Mouse (Mus musculus): ENCODE measurements at regions not wholly inside any gene's neighbourhood (a gene's known extent, or its start where the extent isn't known, plus 50 kb on each side); places are given as distances from the start of the nearest gene placed in this dataset.

DNA sequence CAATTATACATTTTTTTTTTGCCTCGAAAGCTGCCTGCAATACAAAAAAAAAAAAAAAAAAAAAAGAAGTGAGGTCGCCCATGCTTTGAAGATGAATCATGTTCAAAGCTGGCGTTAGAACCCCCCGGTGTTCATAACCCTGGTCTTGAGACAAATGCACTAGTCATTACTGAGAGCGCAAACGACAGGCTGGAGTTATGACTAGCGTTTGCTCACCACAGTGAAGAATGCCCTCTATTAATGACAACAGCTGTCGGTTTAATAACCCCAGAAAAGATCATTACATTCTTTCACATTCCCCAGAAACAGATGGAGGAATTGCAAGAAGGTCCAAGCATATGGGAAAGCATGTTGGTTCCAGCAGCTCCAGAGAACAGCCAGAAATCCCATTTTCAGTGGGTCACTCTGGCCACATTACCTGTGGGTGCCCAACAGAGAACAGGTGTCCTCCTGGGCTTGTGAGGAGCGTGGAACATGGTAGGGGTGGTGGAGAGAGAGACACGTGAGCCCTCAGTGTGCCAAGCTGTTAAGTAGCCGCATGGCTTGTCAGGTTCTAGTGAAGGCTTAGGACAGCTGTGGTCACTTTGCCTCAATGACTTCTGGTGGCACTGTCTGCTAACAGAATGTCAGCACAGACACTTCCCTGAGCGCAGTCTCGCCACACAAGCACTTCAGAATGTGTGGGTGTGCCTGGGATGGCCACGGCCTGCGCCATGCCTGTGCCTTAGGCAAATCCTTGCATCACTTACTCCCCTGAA is 60.4 kb downstream of the Aipl1 start:
- DNase-seq (ENCODE audit: low spot score), result no peak

DNA sequence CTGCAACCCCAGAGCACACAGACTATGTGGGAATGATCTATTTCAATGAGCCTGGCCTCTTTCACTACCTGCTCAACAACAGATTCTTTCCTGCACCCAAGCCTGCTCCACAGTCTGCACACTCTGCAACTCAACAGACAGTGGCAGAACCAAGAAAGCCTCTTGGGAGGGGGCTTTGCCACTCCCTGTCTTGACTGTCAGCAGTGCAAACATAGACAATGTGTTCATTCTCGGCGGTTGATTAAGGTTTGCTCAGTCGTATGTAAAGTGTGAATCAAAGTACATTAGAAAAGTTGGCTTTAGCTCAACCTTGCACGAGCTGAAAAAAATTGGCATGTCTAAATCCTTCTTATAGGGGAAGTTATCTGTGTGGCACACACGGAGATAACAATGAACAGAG is 66.0 kb downstream of the Aipl1 start:
- DNase-seq (ENCODE audit: low spot score), result no peak

DNA sequence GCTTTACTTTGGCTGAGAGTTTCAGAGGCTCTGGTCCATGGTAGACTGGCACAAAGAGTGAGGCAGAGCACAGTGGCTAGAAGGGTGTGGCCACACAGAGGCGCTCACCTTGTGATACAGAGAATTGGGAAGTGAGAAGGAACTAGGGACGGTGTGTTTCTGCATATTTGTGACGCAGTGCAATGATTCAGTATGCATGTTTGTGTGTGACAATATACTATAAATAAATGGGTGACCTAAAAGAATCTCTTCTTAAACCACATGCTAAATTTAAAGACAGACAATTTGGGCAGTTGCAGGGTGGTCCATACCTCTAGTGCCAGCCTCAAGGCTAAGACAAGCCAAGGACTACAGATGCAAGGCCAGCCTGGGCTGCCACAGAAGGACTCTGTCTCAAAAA is 75.0 kb downstream of the Aipl1 start:
- no peak for DNase-seq (ENCODE audit: low spot score)

DNA sequence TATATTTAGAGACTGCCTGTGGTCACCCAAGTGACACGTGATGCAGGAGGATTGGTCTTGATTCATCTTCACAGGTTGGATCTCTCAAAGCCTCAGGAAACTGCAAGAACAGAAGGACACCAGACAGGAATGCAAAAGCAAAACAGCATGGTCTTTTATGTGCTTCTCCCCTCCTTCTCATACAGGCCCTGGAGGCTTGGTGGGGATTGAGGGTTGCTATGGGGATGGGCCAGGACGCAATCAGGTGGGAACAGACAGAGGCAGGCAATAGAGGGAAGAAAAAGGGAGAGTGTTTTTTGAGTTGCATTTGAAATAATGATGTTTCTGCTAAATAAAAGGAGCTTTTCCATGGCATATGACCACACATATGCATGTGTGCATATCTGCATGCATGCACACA is 84.8 kb downstream of the Aipl1 start:
- DNase-seq (ENCODE audit: low spot score), result no peak

DNA sequence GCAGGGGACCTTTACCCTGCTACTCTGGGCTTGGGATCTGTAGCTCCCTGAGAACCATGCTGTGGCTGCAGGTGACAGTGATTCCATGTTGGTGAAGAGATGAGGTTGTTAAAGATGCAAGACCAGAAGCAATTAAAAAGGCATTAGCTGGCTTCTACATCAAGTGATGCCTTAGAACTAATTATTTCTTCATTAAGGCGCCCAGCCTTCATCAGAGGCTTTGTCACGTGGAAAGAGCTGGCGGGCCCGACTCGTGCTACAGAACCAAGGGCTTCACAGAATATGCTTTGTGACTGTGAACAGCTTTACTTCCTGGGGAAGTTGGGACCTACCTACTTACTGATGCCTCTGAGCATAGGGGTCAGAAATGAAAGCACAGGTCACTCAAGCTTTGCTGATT is 90.1 kb downstream of the Aipl1 start:
- no peak for DNase-seq (ENCODE audit: low spot score)

DNA sequence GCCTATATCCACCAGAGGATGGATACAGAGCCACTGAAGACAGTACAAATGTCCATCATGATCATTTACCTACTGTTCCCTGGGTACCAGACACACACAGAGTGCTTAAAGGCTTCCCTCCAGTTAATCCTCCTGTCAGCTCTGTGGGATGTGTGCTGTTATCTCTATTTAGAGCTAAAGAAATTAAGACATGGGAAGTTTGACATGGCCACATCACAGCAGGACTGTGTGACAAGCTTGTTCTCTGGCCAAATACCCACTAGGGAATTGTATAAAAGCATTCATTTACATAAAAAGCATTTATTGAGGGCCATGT is 92.3 kb downstream of the Aipl1 start:
- DNase-seq (ENCODE audit: low spot score), result no peak

DNA sequence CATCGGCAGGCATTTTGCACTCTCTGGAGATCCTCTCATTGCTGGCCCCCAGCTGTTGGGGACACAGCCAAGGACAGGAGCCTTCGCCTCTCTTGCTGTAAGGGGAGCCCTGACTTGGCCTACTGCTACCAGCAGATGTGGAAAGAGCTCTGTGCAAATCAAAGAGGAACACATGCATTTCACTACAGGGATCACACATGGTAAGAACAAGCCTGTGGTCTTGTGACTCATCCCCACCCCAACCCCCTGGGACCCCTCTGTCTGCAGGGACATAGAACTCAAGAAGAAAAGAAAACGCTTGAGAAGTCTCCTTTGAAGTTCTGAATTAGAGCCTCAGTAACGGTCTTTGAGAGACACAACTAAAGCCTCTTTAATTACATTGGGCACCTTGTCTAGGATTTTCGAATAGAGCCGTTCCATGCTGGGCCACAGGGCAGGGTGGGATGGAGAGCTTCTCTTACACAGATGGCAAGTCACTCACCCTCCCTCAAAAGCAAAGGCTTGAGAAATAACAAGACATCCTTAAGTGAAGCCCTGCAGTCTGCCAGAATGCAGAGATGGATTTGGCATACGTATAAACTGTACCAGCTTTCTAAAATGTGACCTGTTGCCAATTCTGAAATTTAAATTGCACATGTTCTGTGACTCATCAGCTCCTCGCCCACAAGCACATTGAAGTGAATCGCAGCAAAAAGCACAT is 92.8 kb downstream of the Aipl1 start:
- peak; percentile 68 for DNase-seq (ENCODE audit: low spot score)

DNA sequence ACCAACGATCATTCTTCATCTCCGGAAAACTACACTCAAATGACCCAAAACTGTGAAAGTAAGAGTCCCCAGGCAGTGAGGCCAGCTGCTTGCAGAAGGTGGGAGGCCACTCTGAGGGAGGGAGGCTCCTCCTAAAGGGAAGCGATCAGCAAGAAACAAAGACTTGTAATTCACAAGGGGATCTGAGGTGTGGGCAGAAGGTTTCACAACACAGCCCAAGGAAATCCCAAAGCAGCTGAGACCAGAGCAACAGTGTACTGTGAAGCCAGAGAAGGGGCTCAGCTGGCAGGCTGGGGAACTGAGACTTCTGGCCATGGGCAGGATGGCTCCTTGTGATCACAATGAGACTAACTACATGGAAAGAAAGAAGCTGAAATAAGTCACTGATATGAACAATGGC is 93.8 kb downstream of the Aipl1 start:
- DNase-seq (ENCODE audit: low spot score), result no peak

DNA sequence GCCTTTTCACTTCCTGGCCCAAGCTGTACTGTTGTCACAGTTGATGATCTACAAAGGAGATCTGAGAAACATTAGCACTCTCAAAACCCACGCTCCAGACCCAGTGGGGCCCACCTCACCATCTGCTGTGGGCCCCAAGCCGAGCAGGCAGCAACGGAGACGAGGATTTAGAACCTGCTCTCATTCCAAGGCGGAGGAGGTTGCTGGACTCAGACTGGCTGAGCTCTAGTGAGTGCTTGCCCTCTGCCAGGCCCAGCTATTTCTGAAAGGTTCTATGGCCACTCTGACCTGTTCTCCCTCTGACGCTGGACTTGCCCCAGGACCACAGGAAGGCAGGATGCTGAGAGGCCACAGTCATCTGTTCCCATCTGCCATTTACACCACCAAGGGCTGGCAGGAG is 98.2 kb downstream of the Aipl1 start:
- no peak for DNase-seq (ENCODE audit: low spot score)

DNA sequence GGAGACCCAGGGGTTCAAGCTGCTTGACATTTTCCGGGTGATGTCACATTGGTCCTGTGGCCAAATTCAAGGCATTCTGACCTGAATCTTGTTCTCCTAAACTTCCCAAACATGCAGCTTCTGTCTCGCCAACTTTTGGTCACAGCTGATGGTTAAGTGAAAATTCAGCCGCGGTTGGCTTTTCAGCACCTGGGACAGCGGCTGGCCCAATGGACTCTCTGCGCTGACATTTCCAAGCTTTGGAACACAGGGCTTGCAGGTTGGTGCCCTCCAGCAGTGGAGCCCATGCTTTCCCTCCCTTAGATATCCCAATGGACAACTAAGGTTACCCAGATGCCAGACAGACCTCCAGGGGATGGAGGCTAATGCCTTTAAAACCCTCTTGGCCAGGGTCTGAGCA is 100.2 kb downstream of the Aipl1 start:
- no peak for DNase-seq (ENCODE audit: low spot score)

DNA sequence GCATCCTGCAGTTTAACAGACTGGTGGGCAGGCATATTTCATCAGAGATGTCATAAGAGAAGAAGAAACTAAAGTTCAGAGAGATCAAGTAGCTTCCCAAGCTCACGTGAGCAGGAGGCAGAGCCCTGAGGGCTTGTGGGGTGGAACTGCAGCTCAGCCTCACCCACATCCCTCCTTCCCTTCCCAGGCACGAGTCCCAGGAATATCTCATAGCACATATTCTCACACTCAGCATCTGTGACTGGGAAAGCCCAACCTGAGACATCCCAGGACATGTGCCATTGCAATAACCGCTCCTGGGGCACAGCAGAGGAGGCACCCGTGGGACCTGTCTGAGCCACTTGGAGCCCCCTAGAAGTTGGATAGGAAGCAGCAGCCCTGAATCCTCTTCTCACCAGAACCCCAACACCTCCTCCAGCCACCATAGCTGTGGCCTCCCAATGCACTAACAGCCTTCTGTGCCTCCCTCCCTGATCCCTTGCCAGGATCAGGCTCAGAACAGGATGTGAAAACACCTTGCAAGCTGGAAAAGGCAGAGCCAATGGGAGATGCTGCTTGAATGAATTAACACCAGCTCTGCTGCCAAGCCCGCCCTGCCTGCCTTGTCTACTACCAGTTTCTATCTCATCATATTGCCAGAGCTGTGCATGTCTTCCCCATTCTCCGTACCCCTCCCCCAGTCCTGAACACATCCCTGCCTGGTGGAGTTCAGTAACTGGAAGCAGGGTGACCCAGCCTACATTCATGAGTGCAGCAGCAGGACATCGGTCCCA is 107.4 kb downstream of the Aipl1 start:
- DNase-seq (ENCODE audit: low spot score), result no peak

DNA sequence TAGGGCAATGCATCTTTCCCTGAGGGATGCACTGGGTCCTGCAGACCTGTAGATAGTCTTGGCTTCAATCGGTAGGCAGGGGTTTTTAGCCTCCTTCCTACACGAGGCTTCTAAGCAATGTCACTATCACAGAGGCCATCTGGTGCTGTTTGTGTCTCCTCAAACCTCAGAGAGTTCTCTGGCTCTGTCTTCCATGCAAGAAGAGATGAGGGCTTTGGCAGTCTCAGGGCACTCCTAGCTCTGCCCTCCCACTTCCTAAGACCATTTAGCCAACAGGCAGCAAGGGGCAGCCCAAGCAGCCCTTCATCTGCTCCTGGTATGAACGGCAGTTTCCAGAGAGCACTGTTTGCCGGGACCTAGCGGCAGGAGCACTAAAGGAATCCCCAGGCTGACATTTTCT is 122.6 kb downstream of the Aipl1 start:
- DNase-seq (ENCODE audit: low spot score), result no peak

DNA sequence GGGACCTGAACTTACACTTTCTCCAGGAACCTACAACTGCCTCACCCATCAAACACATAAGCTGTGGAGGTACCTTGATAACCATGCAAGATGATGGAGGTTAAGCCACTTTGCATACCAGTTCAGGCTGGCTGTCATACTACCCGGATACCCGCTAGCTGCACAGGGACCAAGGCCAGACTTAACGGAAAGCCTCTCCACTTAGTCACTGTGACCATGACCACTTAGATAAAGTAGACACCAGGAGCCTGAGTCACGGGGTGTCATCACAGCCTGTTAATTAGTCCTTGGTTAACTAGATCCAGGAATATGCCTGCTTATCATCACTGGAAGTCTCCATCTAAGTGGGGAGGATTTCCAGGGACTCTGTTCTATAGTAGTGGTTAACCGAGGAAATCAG is 124.7 kb downstream of the Aipl1 start:
- DNase-seq (ENCODE audit: low spot score), result no peak

DNA sequence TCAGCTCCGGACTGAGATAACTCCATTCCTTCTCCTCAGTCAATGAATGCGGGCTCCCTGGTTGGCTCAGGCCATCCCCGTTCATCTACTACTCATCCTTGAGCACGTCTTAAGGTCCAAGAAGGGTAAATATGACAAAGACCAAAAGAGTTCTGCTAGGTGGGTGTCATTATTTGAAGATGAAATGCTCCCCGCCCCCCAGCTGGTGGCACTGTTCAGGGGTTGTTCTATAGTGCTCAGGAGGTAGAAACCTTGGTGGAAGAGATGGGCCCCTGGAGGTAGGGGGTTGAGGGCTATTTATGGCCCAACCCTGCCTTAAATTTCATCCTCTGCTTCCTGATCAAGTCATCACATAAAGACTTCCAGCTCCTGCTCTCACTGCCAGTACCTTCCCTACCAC is 126.0 kb downstream of the Aipl1 start:
- DNase-seq (ENCODE audit: low spot score), result no peak

DNA sequence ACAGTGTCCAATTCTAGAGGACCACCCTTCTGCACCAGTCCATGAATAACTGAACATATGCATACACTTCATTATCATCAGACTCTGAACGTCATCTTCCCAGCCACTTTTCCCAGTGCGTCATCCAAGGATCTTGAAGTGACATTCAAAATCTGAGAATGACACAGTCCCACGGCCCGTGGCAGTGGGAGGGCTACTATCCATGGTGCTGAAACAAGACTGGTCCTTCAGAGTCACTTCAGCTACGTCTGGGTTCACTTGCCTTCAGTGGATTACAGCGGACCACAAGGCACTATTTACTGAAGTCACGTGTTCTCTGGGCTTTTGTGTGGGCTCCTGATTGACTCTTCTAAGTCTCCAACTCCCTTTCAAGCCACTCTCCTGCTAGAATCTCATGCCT is 128.7 kb downstream of the Aipl1 start:
- DNase-seq (ENCODE audit: low spot score), result no peak

DNA sequence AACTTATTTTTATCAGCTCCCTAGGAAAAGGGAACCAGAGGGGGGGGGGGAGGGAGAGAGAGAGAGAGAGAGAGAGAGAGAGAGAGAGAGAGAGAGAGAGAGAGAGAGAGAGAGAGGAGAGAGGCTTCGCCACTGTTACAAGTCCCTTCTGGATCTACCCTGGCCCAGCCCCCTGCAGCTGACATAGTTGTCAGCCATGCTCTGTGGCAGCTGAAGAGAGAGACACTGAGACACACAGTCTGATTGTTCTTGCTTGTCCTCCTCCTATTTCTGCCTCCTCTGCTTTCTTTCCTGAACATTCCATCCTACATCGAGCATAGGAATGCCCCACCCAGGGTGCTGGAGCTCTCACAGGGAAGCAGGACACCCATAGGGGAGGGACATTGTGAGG is 134.3 kb downstream of the Aipl1 start:
- DNase-seq (ENCODE audit: low spot score), result no peak

DNA sequence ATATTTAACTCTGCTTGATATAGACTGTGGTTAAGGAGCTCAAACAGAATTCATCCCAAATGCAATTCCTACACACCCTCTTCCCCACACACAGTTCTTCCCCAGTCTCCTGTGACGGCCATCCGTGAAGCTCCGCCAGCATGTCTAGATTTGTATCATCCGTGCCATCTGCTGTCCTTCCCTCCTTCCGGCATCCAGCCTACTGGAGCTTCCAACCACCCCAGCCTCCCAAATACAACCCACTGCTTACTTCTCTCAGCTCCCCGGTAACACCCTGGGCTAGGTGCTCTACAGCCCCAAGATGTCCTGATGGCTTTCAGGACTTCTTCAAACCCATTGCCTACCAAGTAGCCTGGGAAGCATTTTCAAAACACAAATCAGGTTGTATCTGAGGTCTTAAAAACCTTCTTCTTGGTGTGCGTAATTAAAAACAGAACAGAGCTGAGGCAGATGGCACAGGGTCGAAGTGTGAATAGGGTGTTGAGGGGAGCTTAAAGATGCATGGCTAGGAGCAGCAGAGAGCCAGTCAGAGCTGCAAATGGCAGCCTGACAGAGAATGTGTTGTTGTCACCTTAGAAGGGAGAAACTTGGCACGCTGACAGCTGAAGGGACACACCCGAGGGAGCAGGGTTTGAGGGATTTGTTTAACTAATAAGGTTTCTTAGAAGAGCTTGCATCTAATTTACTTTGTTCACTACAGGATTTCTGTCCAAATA is 134.8 kb downstream of the Aipl1 start:
- DNase-seq (ENCODE audit: low spot score), result no peak

DNA sequence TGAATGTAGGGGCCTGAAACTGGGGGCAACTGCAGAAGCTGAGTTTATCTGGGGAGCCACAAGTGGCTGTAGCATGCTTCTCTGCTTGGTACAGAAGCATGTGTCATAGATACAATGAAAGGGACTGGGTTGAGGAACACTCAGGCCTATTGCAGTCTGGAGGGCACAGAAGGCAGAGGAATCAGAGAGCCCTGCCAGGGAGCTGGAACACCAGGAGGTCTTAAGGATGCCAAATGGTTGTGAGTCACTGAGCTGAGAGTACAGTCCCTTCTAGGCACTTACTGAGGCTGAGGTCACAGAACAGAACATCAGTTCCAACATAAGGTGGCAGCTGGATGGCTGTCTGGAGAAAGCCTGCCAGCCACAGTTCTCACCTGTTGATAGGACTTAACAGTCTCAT is 136.5 kb downstream of the Aipl1 start:
- no peak for DNase-seq (ENCODE audit: low spot score)

DNA sequence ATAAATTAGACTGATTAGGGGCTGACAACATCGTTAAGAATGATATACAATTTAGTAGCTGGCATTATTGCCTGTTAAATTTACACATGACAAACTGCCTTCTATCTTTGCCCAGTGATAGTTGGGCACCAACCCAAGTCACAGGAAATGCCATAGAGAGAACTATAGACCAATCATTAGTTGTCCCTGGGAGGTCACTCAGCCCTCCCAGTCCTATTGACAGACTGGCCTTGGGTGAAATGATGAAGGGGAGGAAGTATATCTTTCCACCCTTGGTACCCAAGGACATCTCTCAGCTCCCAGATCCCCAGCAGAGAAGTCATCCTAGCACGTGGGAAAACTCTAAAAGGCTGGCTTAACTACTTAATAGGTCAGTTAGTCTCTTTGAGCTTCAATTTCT is 139.8 kb downstream of the Aipl1 start:
- DNase-seq (ENCODE audit: low spot score), result no peak

DNA sequence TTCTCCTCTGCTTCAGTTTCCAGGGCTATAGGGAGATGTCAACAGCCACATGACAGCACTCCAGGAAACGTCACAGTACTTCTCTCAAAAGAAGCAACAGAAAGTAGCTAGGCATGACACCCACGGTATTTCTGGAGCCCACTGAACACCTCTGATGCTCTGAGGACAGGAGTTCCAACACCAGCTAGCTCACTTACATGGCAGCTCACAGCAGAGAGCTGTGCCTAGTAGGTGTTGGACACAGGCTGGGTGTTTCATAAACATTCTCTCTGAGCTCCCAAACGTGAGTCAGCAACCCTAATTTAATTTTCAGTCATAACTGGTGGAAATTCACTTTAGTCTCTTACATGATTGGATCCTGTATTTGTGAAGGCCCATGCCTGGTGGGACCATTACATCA is 140.2 kb downstream of the Aipl1 start:
- DNase-seq (ENCODE audit: low spot score), result no peak

DNA sequence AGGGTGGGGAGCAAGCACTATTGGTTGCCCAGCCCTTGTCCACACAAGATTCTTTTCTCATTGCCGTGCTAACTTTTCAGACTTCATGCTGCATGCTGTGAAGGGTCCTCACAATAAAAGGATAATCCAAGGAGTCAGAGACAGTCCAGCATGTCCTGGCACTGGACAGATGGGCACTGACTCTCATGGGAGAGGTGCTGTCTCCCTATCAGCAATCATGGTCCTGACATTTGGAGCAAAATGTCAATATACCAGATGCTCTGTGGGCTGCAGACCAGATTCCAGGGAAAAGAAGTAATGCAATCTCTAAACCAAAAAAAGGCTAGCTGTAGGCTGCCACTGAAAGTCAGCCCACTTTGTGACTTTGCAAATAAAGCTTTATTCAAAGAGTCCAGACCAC is 141.5 kb downstream of the Wscd1 start:
- DNase-seq (ENCODE audit: low spot score), result no peak

DNA sequence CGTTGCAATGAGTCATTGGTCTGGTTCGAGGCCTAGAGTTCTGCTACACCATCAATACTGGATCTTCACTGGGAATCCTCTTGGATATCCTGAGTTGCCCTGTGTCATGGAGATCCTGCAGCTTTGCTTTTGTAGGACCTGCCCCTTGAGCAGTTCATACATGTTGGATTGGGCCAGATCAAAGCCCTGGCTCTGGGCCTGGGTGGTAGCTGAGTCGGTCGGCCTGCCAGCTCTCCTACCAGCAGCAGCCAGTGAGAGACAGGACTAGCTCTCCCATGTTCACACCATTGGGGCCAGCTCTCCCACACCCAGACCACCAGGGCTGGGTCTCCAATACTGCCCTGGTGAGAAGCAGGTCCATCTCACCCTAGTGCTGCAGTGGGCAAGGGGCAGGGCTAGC is 139.4 kb downstream of the Wscd1 start:
- DNase-seq (ENCODE audit: low spot score), result no peak

DNA sequence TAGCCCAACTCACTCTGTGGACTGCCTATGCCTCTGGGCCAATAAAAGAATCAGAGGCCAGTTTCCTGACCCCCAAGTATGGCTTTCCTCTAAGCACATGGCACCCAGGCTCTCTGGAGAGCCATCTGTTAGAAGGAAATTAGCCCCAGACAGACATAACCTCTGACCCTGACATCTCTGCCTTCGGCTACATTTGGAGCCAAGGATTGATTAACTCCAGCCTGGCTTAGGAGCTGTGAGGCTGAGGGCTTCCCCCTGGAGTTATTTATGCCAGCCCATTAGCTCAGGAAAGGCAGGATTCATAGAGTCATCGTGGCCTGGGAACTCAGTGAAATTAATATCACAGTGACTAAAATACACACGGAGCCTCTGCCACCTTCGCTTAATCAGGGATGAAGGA is 137.5 kb downstream of the Wscd1 start:
- DNase-seq (ENCODE audit: low spot score), result no peak

Data from layer of hippocampus, adult 9-10 months (tissue).